Mouse (Mus musculus) erythroblast, embryonic 14.5 days (primary cell): ENCODE measurements around the gene Ppp1r2.

Experiments used
- GATA1 ChIP-seq: IDR thresholded peaks from 2 replicates; pipeline ENCODE4 v1.6.1; 2012; ENCODE audit warnings: low read length, inconsistent platforms, mixed read lengths
- TAL1 ChIP-seq: IDR thresholded peaks from 3 replicates; pipeline ENCODE4 v1.6.1; 2012; ENCODE audit warnings: low read length, inconsistent platforms, mixed read lengths

GRCm38 (mm10) chr16:31241433-31241832 is 33.6 kb downstream of the Ppp1r2 start:
- TF ChIP-seq GATA1 (no peak), TAL1 (no peak)
